Mouse (Mus musculus): ENCODE results near the gene Sipa1l3. TPM values are rescaled to one million over a fixed set of nuclear protein-coding genes. Genes with fewer than 3 reads are reported as not detected.

Sipa1l3 gene
- polyA plus RNA-seq, 1 experiment from 2014 or later, result 26.6 TPM

GRCm38 (mm10) chr7:29301127-29301566, 217.3 kb downstream of the Sipa1l3 start:
- Histone ChIP-seq H3K4me1 (replicated peaks) (peaks cover 17% of the 10 kb centered on the region), H3K9ac (no peak overlapping the region), H3K27me3 (replicated peaks) (peaks cover 26% of the 10 kb centered on the region), H3K4me3 (replicated peaks) (no peak overlapping the region), H3K4me2 (replicated peaks) (peak overlapping the region; percentile 42), H3K36me3 (no peaks in the 10 kb centered on the region), H3K27ac (no peak overlapping the region), H3K9me3 (no peaks in the 10 kb centered on the region)
- 4% methylated on average over 7 of the region's 7 CpGs for WGBS
- ATAC-seq, result no peak

GRCm38 (mm10) chr7:29296998-29297397, 221.4 kb downstream of the Sipa1l3 start:
- WGBS, result 10% methylated on average over 10 of the region's 10 CpGs
- no peak overlapping the region for H3K4me3 ChIP-seq (replicated peaks)
- no peaks in the 10 kb centered on the region for H3K9me3 ChIP-seq
- no peaks in the 10 kb centered on the region for H3K36me3 ChIP-seq
- no peak overlapping the region for H3K27ac ChIP-seq
- peaks cover 16% of the 10 kb centered on the region for H3K4me1 ChIP-seq (replicated peaks)
- 0 out of 2 replicates have a peak, but pooled peaks have one; percentile 34 for ATAC-seq
- H3K9ac ChIP-seq, result no peak overlapping the region
- peak overlapping the region; percentile 36 for H3K4me2 ChIP-seq (replicated peaks)
- no peaks in the 10 kb centered on the region for H3K27me3 ChIP-seq (replicated peaks)

GRCm38 (mm10) chr7:29295861-29296647, 222.4 kb downstream of the Sipa1l3 start:
- H3K27me3 ChIP-seq (replicated peaks), result no peaks in the 10 kb centered on the region
- no peak for ATAC-seq
- H3K36me3 ChIP-seq, result no peaks in the 10 kb centered on the region
- no peak overlapping the region for H3K4me3 ChIP-seq (replicated peaks)
- H3K9ac ChIP-seq, result no peak overlapping the region
- H3K27ac ChIP-seq, result no peak overlapping the region; the same call in 1 of the 2 replicates
- no peak overlapping the region for H3K4me2 ChIP-seq (replicated peaks)
- peaks cover 20% of the 10 kb centered on the region for H3K4me1 ChIP-seq (replicated peaks)
- H3K9me3 ChIP-seq, result no peaks in the 10 kb centered on the region
- 74% methylated on average over 24 of the region's 24 CpGs for WGBS

GRCm38 (mm10) chr7:29294111-29294761, 224.2 kb downstream of the Sipa1l3 start:
- 69% methylated on average over 13 of the region's 13 CpGs for WGBS
- H3K4me1 ChIP-seq (replicated peaks), result peaks cover 30% of the 10 kb centered on the region
- H3K27ac ChIP-seq, result no peak overlapping the region
- no peak overlapping the region for H3K9ac ChIP-seq
- H3K36me3 ChIP-seq, result no peaks in the 10 kb centered on the region
- no peak for ATAC-seq
- no peaks in the 10 kb centered on the region for H3K27me3 ChIP-seq (replicated peaks)
- H3K4me2 ChIP-seq (replicated peaks), result no peak overlapping the region
- H3K9me3 ChIP-seq, result no peaks in the 10 kb centered on the region
- no peak overlapping the region for H3K4me3 ChIP-seq (replicated peaks)

- no peaks in the 10 kb centered on the region for H3K9me3 ChIP-seq
- ATAC-seq, result no peak
- H3K27ac ChIP-seq, result peak overlapping the region; percentile 80
- H3K9ac ChIP-seq, result peak overlapping the region; percentile 3; the same call in 1 of the 2 replicates
- H3K4me2 ChIP-seq (replicated peaks), result peak overlapping the region; percentile 93
- H3K36me3 ChIP-seq, result no peaks in the 10 kb centered on the region
- peaks cover 32% of the 10 kb centered on the region for H3K4me1 ChIP-seq (replicated peaks)
- H3K4me3 ChIP-seq (replicated peaks), result no peak overlapping the region
- H3K27me3 ChIP-seq (replicated peaks), result no peaks in the 10 kb centered on the region
- 32% methylated on average over 19 of the region's 19 CpGs for WGBS
These were observed 225.0 kb downstream of the Sipa1l3 start for GRCm38 (mm10) chr7:29293131-29294065.

GRCm38 (mm10) chr7:29292458-29293098, 225.9 kb downstream of the Sipa1l3 start:
- peak overlapping the region; percentile 80 for H3K27ac ChIP-seq
- no peak for ATAC-seq
- H3K9me3 ChIP-seq, result no peaks in the 10 kb centered on the region
- no peaks in the 10 kb centered on the region for H3K36me3 ChIP-seq
- H3K4me2 ChIP-seq (replicated peaks), result peak overlapping the region; percentile 93
- WGBS, result 19% methylated on average over 8 of the region's 8 CpGs
- H3K4me1 ChIP-seq (replicated peaks), result peaks cover 36% of the 10 kb centered on the region
- H3K9ac ChIP-seq, result peak overlapping the region; percentile 3; the same call in 1 of the 2 replicates
- H3K27me3 ChIP-seq (replicated peaks), result no peaks in the 10 kb centered on the region
- H3K4me3 ChIP-seq (replicated peaks), result no peak overlapping the region

- Histone ChIP-seq H3K9me3 (no peaks in the 10 kb centered on the region), H3K4me1 (replicated peaks) (peaks cover 36% of the 10 kb centered on the region), H3K36me3 (no peaks in the 10 kb centered on the region), H3K4me2 (replicated peaks) (peak overlapping the region; percentile 93), H3K9ac (peak overlapping the region; percentile 38; the same call in 1 of the 2 replicates), H3K27ac (peak overlapping the region; percentile 91), H3K27me3 (replicated peaks) (no peaks in the 10 kb centered on the region), H3K4me3 (replicated peaks) (peak overlapping the region; percentile 48; the same call in 1 of the 2 replicates)
- 18% methylated on average over 7 of the region's 7 CpGs for WGBS
- no peak for ATAC-seq
These were observed 226.6 kb downstream of the Sipa1l3 start for GRCm38 (mm10) chr7:29291616-29292457.

- H3K4me1 ChIP-seq (replicated peaks), result peaks cover 36% of the 10 kb centered on the region
- WGBS, result 43% methylated on average over 11 of the region's 11 CpGs
- no peaks in the 10 kb centered on the region for H3K36me3 ChIP-seq
- peak overlapping the region; percentile 93 for H3K4me2 ChIP-seq (replicated peaks)
- H3K27me3 ChIP-seq (replicated peaks), result no peaks in the 10 kb centered on the region
- peak overlapping the region; percentile 38 for H3K9ac ChIP-seq
- peak overlapping the region; percentile 48 for H3K4me3 ChIP-seq (replicated peaks)
- no peaks in the 10 kb centered on the region for H3K9me3 ChIP-seq
- H3K27ac ChIP-seq, result peak overlapping the region; percentile 91
- ATAC-seq, result no peak
These were observed 227.6 kb downstream of the Sipa1l3 start for GRCm38 (mm10) chr7:29290691-29291485.

GRCm38 (mm10) chr7:29289856-29290255, 228.6 kb downstream of the Sipa1l3 start:
- no peaks in the 10 kb centered on the region for H3K27me3 ChIP-seq (replicated peaks)
- H3K27ac ChIP-seq, result peak overlapping the region; percentile 91
- peaks cover 36% of the 10 kb centered on the region for H3K4me1 ChIP-seq (replicated peaks)
- H3K36me3 ChIP-seq, result no peaks in the 10 kb centered on the region
- no peak for ATAC-seq
- peak overlapping the region; percentile 93 for H3K4me2 ChIP-seq (replicated peaks)
- H3K9me3 ChIP-seq, result no peaks in the 10 kb centered on the region
- H3K9ac ChIP-seq, result peak overlapping the region; percentile 58
- peak overlapping the region; percentile 48 for H3K4me3 ChIP-seq (replicated peaks)
- WGBS, result 61% methylated on average over 6 of the region's 6 CpGs

- Histone ChIP-seq H3K27me3 (replicated peaks) (no peaks in the 10 kb centered on the region), H3K9me3 (no peaks in the 10 kb centered on the region), H3K4me2 (replicated peaks) (peak within 1 kb of the TSS; percentile 93), H3K27ac (peak within 1 kb of the TSS; percentile 91), H3K9ac (peak within 1 kb of the TSS; percentile 58), H3K36me3 (no peaks in the 10 kb centered on the region), H3K4me3 (replicated peaks) (peak within 1 kb of the TSS; percentile 48), H3K4me1 (replicated peaks) (peaks cover 36% of the 10 kb centered on the region)
- ATAC-seq, result peak; percentile 52
- WGBS, result under 1% methylated on average over 59 of the region's 59 CpGs
These were observed 229.4 kb downstream of the Sipa1l3 start, which contains the start of gene Ppp1r14a for GRCm38 (mm10) chr7:29288942-29289638. Ppp1r14a (plus strand) TSS chr7:29289308.

Measured in intestine, embryonic 15.5 days (tissue).